Mouse (Mus musculus) heart, embryonic 15.5 days (tissue): ENCODE measurements around the gene Gm21969. TPM values are rescaled to one million over a fixed set of nuclear protein-coding genes. Genes with fewer than 3 reads are reported as not detected.
A peak's percentile ranks its signal among the peaks of the same experiment; 100 is the strongest.

Experiments used
- ATAC-seq: fragments of 200-750 bp; cut with Nextera tagmentation; replicated peaks from 2 replicates; pipeline ENCODE4 v1.8.0; 2017; ENCODE audit warnings: low read depth, moderate TSS enrichment; ENCODE audit not compliant: insufficient number of reproducible peaks, insufficient read depth, low FRiP score
- H3K27ac ChIP-seq: fragments of 300-500 bp; sonication (generic); 2 replicates; pipeline ENCODE4 v1.5.1; 2015; ENCODE audit warnings: mild to moderate bottlenecking, inconsistent platforms
- H3K27me3 ChIP-seq: fragments of 300-500 bp; sonication (generic); 2 replicates; pipeline ENCODE4 v1.6.1; 2015; ENCODE audit warnings: inconsistent platforms
- H3K36me3 ChIP-seq: fragments of 300-500 bp; sonication (generic); 2 replicates; pipeline ENCODE4 v1.6.1; 2015; ENCODE audit warnings: mild to moderate bottlenecking, inconsistent platforms
- H3K4me1 ChIP-seq: fragments of 300-500 bp; sonication (generic); replicated peaks from 2 replicates; pipeline ENCODE4 v1.6.1; 2015; ENCODE audit warnings: inconsistent platforms
- H3K4me2 ChIP-seq: fragments of 300-500 bp; sonication (generic); 2 replicates; pipeline ENCODE4 v1.6.1; 2015; ENCODE audit warnings: inconsistent platforms, mild to moderate bottlenecking, moderate library complexity
- H3K4me3 ChIP-seq: fragments of 300-500 bp; sonication (generic); 2 replicates; pipeline ENCODE4 v1.5.1; 2015; ENCODE audit warnings: mild to moderate bottlenecking, inconsistent platforms
- H3K9ac ChIP-seq: fragments of 300-500 bp; sonication (generic); 2 replicates; pipeline ENCODE4 v1.6.1; 2015; ENCODE audit warnings: mild to moderate bottlenecking, inconsistent platforms
- H3K9me3 ChIP-seq: fragments of 300-500 bp; sonication (generic); replicated peaks from 2 replicates; pipeline ENCODE4 v1.6.1; 2016; ENCODE audit warnings: inconsistent platforms
- WGBS: fragments of 180-500 bp; shearing (Covaris S2); methylation state at CpG from one replicate; pipeline ENCODE4 v1.1.7; 2015; ENCODE audit warnings: mixed read lengths; 5-methylcytosine and 5-hydroxymethylcytosine counted together
- polyA plus RNA-seq: library from polyadenylated mRNA; unstranded; fragments of >200 nt; fragmentation: Nextera tagmentation; extraction: Ambion mirVana; gene quantifications from 2 replicates; pipeline ENCODE4 v1.2.1, GENCODE M21; 2015

The Gm21969 gene
- polyA plus RNA-seq, 1 experiment from 2014 or later = not detected

DNA sequence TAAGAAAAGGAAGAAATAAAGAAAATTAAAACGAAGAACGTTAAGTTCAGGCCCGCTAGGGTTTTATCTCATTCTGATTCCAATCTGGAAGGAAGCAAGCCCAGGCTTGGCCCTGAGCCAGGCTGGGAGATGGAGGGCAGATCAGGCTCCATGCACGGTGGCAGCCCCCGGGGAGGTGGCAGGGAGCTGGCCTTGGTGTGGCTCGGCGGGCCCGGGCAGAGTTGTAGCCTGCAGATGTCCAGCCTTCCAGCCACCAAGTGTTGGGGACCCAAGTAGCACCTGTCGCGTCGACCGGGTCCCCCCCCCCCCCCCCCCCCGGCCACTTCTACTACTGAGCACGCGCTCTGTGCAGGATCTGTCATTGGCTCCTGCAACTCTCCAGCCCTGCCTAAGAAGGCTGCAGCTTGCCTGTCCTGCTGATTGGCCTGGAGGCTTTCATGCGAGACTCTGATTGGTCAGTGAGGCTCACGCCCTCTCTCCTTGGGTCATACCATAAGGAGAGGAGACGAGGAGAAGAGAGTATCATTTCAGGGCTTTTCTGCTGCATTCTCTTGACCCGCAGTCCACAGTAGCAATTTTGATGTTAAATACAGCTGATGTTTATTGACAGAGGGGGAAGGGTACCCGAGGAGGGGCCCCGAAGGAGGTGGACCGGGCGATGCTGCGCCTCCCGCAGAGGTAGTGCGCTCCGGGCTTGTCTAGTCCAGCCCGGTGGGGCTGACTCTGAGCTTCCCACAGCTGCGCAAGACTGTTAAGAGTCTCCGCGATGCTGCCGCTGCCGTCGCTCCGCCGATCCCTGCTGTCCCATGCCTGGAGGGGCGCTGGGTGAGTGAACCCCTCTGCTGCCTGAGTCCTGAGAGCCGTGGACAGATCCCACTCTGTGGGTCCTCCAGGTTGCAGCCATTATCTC is 19.6 kb downstream of the Gm21969 start, which contains the start of gene Aldh4a1:
Aldh4a1 (plus strand) TSS at position 494 of the 910 bp plus-strand sequence.
- Histone ChIP-seq H3K4me1 (peaks cover 17% of the 10 kb centered on the region), H3K4me2 (peak within 1 kb of the TSS; percentile 86), H3K9me3 (no peaks in the 10 kb centered on the region), H3K4me3 (peak within 1 kb of the TSS; percentile 80), H3K9ac (peak within 1 kb of the TSS; percentile 76), H3K36me3 (no peaks in the 10 kb centered on the region), H3K27me3 (no peaks in the 10 kb centered on the region), H3K27ac (peak within 1 kb of the TSS; percentile 85)
- under 1% methylated on average over 33 of the region's 38 CpGs for WGBS
- ATAC-seq = peak; percentile 99

DNA sequence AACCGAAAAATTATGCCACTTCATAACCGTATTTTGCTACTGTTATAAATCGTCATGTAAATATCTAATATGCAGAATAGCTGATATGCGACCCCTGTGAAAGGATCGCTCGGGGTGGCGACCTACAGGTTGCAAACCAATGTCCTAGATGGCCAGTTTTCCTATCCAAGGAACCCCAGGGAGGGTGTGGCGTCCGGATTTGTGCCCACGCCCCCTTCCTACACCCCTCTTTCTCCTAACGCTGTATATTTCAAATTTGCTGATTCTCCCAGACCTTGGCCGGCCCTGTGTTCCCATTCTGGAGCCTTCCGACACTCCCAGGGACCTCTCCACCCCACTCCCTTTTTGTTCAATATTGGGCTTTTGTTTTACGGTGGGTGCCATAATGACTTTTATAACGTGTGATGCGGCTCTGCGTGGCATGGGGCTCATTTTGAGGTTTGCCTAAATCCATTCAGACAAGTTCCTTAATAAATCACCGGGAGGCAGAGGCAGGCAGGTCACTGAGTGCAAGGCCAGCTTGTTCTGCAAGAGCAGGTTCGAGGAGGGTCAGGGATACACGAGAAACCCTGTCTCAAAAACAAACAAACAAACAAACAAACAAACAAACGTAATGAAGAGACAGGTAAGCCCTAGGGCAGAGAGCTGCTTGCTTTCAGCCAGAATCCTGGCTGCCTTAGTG is 20.6 kb downstream of the Gm21969 start:
- Histone ChIP-seq H3K4me3 (peak overlapping the region; percentile 80), H3K27ac (peak overlapping the region; percentile 85; the same call in 1 of the 2 replicates), H3K4me2 (peak overlapping the region; percentile 86), H3K9ac (peak overlapping the region; percentile 76), H3K36me3 (no peaks in the 10 kb centered on the region), H3K4me1 (peaks cover 17% of the 10 kb centered on the region), H3K27me3 (no peaks in the 10 kb centered on the region), H3K9me3 (no peaks in the 10 kb centered on the region)
- ATAC-seq = no peak
- WGBS = 25% methylated on average over 21 of the region's 21 CpGs

DNA sequence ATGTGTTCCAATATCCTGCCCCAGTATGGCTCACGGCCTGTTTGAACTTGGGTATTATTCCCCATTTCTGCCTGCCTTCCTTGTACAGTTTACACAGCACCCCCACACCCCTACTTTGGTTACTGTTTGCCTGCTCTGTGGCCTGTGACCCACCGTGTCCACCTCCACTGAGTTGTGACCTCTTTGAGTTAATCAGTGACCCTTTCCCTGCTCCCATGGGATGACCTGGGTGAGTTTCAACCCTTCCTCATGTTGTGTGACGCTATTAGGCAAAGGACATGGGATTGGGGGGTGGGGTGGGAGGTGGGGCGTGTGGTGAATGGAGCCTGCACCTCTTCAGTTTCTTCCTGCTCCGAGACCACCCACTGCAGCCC is 21.1 kb downstream of the Gm21969 start:
- Histone ChIP-seq H3K9ac (no peak overlapping the region), H3K36me3 (no peaks in the 10 kb centered on the region), H3K9me3 (no peaks in the 10 kb centered on the region), H3K27me3 (no peaks in the 10 kb centered on the region), H3K4me3 (0 out of 2 replicates have a peak overlapping the region, but pooled peaks have one; percentile 80), H3K4me1 (peaks cover 17% of the 10 kb centered on the region), H3K4me2 (peak overlapping the region; percentile 86; the same call in 1 of the 2 replicates), H3K27ac (no peak overlapping the region)
- ATAC-seq = no peak
- WGBS = 65% methylated on average over 5 of the region's 5 CpGs

DNA sequence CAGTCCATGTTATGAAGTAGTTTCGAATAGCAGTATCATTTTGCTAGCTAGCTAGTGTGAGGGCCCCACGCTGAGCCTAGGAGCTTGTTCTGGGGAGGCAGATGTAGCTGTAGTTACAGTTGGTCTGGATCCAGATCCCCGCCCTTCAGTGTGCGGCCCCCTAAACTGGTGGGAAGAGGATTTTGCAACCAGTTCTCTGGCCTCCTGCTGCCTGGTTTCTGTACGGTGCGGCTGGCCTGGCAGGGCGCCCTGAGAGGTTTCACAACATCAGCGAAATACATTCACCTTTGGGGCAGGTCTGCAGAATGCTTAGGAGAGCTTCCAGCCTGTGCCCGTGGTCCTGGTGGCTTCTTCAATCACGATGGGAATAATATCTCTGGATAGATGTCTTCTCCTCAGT is 21.7 kb downstream of the Gm21969 start:
- WGBS = 71% methylated on average over 10 of the region's 10 CpGs
- Histone ChIP-seq H3K27me3 (no peaks in the 10 kb centered on the region), H3K4me3 (no peak overlapping the region), H3K9me3 (no peaks in the 10 kb centered on the region), H3K4me2 (peak overlapping the region; percentile 86; the same call in 1 of the 2 replicates), H3K36me3 (no peaks in the 10 kb centered on the region), H3K9ac (no peak overlapping the region), H3K27ac (no peak overlapping the region), H3K4me1 (peaks cover 17% of the 10 kb centered on the region)
- ATAC-seq = no peak

DNA sequence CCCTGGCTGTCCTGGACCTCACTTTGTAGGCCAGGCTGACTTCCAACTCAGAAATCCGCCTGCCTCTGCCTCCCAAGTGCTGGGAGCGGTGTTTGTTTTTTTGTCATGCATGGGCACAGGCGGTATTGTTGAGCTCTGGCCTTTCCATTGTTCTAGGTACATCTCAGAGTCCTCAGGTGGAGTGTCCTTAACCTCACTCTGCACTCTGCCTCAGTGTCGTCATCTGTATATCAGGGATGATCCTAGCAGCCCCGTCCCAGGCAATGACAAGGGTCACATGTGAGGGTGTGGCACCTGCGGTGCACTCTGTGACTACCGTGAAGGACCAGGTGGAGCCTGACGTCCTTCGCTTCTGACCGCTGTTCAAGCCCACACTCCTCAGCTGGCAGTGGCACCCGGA is 24.4 kb downstream of the Gm21969 start:
- H3K4me3 ChIP-seq = no peak overlapping the region
- H3K9me3 ChIP-seq = no peaks in the 10 kb centered on the region
- H3K27ac ChIP-seq = no peak overlapping the region
- H3K9ac ChIP-seq = no peak overlapping the region
- WGBS = 91% methylated on average over 11 of the region's 11 CpGs
- H3K27me3 ChIP-seq = no peaks in the 10 kb centered on the region
- no peak overlapping the region for H3K4me2 ChIP-seq
- no peaks in the 10 kb centered on the region for H3K36me3 ChIP-seq
- peaks cover 19% of the 10 kb centered on the region for H3K4me1 ChIP-seq
- no peak for ATAC-seq

DNA sequence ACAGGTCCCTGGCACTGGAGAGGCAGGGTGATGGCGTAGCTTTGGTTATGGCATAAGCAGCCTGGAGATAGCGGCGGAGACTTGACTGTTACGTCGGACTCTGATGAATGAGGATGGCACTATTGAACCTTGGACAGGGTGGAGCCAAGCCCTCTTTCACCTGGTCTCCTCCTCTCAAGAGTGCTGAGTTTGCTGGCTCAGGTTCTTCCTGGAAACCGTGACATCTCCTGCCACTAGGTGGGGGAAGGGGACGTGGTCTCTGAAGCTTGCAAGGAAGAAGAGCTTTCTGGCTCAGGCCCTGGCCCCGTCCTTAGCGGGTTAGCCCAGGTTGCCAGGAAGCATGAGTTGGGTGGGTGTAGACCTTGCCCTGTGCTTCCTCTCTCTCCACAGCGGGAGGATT is 27.2 kb downstream of the Gm21969 start:
- Histone ChIP-seq H3K4me1 (0 out of 2 replicates have a peak, but pooled peaks cover 6% of the 10 kb centered on the region), H3K36me3 (no peaks in the 10 kb centered on the region), H3K4me3 (no peak overlapping the region), H3K4me2 (no peak overlapping the region), H3K9me3 (no peaks in the 10 kb centered on the region), H3K27ac (no peak overlapping the region), H3K9ac (no peak overlapping the region), H3K27me3 (no peaks in the 10 kb centered on the region)
- WGBS = 68% methylated on average over 10 of the region's 10 CpGs
- ATAC-seq = no peak

DNA sequence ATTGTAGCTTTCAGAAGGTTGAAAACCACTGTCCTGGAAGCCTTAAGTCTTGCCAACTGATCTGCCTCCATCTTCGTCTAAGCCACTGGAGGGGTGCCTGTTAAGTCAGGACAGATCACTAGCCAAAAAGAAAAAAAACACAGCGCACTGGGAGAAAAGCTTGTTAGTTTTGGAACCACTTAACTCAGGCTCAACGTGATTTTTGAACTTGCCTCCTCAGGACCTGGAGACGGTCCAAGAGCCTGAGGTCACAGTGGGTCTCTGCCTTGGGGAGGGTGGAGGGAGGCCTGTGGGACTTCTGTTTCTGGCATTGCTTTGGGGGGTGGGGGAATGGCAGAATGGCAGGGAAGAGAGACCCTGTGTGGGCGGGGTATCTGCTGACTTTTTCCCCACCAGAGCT is 28.2 kb downstream of the Gm21969 start:
- Histone ChIP-seq H3K9ac (no peak overlapping the region), H3K27ac (no peak overlapping the region), H3K36me3 (no peaks in the 10 kb centered on the region), H3K4me2 (no peak overlapping the region), H3K4me1 (0 out of 2 replicates have a peak, but pooled peaks cover 6% of the 10 kb centered on the region), H3K4me3 (no peak overlapping the region), H3K9me3 (no peaks in the 10 kb centered on the region), H3K27me3 (no peaks in the 10 kb centered on the region)
- 61% methylated on average over 5 of the region's 5 CpGs for WGBS
- ATAC-seq = no peak

DNA sequence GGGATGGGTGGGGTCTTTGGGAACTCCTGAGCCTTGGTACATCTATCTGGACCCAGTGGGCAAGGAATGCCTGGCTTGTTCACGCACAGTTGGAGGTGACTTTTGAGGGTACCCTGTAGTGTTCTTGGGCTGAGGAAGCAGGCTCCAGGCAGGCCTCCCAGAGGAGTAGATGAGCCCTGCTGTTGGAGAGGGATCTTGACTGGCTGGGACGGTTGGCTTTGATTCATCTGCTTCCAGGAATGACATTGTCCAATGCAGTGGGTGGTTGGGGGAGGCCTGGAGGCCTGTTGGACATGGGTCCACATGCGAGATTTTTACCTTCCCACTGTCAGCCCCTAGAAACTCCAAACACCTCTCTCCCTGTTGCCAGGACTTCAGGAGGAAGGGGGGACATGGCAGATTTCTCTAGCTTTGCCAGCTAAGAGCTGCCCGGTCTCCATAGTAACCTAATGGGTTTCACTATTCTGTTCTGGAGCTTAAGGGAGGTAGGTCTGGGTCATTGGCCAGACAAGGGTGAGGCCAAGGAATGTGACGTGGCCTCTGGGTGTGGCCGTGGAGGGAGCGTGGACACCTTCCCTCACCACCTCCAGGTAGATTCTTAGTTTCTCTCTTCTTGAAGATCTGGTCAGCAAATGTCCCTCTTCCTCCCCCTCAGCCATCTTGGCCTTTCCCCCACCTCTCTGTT is 28.7 kb downstream of the Gm21969 start:
- no peak for ATAC-seq
- Histone ChIP-seq H3K4me2 (no peak overlapping the region), H3K4me3 (no peak overlapping the region), H3K27me3 (no peaks in the 10 kb centered on the region), H3K9ac (no peak overlapping the region), H3K9me3 (no peaks in the 10 kb centered on the region), H3K4me1 (0 out of 2 replicates have a peak, but pooled peaks cover 6% of the 10 kb centered on the region), H3K27ac (no peak overlapping the region), H3K36me3 (no peaks in the 10 kb centered on the region)
- WGBS = 77% methylated on average over 7 of the region's 7 CpGs

DNA sequence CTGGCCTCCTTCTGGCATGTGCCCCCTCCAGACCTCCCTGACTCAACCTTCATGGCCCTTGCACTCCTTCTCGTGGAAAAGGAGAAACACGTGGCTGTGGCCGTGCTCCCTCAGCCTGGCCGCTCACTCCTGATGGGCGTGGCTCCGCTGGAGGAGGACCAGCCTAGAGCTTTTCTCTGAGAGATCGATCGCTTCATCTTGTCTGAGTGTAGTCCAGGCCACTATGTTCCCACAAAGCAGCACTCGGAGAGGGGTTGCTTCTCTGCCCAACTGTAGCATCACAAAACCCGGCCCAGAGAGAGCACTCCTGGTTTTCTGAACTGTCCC is 29.2 kb downstream of the Gm21969 start:
- Histone ChIP-seq H3K9ac (no peak overlapping the region), H3K36me3 (no peaks in the 10 kb centered on the region; the same call in 1 of the 2 replicates), H3K4me3 (no peak overlapping the region), H3K4me2 (no peak overlapping the region), H3K9me3 (no peaks in the 10 kb centered on the region), H3K27ac (no peak overlapping the region), H3K27me3 (no peaks in the 10 kb centered on the region), H3K4me1 (0 out of 2 replicates have a peak, but pooled peaks cover 6% of the 10 kb centered on the region)
- WGBS = 78% methylated on average over 10 of the region's 10 CpGs
- ATAC-seq = no peak

DNA sequence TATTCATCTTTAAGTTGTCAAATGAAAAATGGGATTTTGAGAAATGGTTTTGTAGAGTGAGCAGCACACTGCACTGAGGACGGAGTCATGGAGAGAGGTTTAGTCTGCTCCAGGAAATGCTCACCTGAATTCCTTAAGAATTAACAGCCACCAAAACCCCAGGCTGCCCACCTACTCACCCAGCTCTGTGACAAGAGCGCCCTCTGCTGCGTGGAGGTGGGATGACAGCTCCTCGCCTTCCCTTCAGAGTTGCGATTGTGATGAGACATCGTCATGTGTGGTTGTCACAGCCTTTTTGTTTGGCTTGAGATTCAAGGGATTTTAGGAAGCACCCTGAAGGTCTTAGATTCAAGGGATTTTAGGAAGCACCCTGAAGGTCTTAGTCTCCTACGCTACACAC is 33.4 kb downstream of the Gm21969 start:
- Histone ChIP-seq H3K4me3 (no peak overlapping the region), H3K36me3 (no peaks in the 10 kb centered on the region; the same call in 1 of the 2 replicates), H3K27me3 (peaks cover 15% of the 10 kb centered on the region), H3K4me1 (peaks cover 4% of the 10 kb centered on the region), H3K9ac (no peak overlapping the region), H3K9me3 (no peaks in the 10 kb centered on the region), H3K27ac (no peak overlapping the region), H3K4me2 (no peak overlapping the region)
- ATAC-seq = no peak
- 27% methylated on average over 7 of the region's 7 CpGs for WGBS

DNA sequence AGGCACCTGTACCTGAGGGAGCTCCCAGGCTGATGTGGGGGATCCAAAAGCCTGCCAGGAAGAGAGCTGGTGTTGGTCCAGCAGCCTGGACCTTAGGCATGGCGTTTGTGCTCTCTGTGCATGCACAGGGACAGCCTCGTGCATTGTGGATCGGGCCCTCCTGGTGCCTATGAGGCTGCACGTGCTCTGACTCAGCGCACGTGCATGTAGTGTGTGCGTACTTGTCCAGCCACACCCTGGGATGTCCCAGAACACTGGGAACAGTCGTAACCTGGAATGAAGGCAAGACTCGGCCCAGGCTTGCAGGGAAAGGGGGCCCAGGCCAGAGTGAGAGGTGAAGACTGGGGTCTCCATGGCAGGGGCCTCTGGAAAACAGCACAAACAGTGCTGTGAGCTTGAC is 34.9 kb downstream of the Gm21969 start:
- Histone ChIP-seq H3K27ac (no peak overlapping the region), H3K4me3 (no peak overlapping the region), H3K4me2 (no peak overlapping the region), H3K9ac (no peak overlapping the region), H3K36me3 (no peaks in the 10 kb centered on the region; the same call in 1 of the 2 replicates), H3K27me3 (peaks cover 26% of the 10 kb centered on the region), H3K4me1 (peaks cover 14% of the 10 kb centered on the region), H3K9me3 (no peaks in the 10 kb centered on the region)
- 87% methylated on average over 9 of the region's 9 CpGs for WGBS
- no peak for ATAC-seq
